Mouse (Mus musculus) left cerebral cortex, postnatal 36 days (tissue): ENCODE measurements around the gene Trim33. TPM values are rescaled to one million over a fixed set of nuclear protein-coding genes. Genes with fewer than 3 reads are reported as not detected.

ENCODE experiments used
- DNase-seq, 2 experiments: peaks; one replicate each; pipeline ENCODE4 v3.0.0; 2021 to 2022; ENCODE audit warnings: low spot score in 2 of 2, mixed read lengths in 1 of 2
- intact Hi-C: fragments of 180-260 bp; cut with DNase I; formaldehyde crosslinking; loops from one replicate; pipeline ENCODE4 v1.15.1; 2025
- total RNA-seq, 2 experiments: library from RNA; stranded (reverse); gene quantifications; 2 replicates each; pipeline ENCODE4 v1.2.3; 2021

Gene Trim33
- total RNA-seq, 2 experiments from 2014 or later: 48.2 to 59.1 TPM

DNA sequence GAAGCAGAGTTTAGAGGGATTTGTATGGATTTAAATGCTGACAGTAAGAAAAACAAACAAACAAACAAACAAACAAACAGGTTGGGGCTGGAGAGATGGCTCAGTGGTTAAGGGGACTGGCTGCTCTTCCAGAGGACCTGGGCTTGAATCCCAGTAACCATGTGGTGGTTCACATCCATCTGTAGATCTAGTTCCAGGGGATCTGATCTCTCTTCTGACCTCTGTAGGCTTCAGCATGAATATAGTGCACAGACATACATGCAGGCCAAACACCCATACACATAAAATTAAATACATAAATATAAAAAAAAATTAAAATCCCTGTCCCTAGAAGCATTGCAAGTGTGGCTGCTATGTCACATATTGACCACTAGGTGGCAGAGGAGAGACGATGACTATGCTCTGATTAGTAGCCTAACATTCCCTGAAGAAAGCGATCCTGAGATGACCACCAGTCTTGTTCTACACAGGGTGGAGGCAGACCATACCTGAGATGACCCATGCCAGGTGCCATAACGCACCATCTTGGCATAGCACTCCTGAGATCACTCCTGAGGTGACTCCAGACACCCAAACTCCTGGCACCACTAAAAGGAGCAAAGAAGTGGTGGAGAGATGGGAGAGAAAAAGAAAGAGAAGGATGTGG lies 113.6 kb downstream of the Trim33 start:
- intact Hi-C loops: loop anchor here (2.0 kb wide), 1 partner anchor 346 kb away; the partner anchor contains the start of genes Gm10964 and Olfml3

GRCm38 (mm10) chr3:103393283-103394060 lies 114.4 kb downstream of the Trim33 start:
- intact Hi-C loops: loop anchor here (2.0 kb wide), 1 partner anchor 345 kb away; the partner anchor contains the start of genes Gm10964 and Olfml3
- DNase-seq: no peak

More for the DNA sequence above, 113.6 kb downstream of the Trim33 start:
- DNase-seq: peak; percentile 14 to 27

GRCm38 (mm10) chr3:103394121-103394520 lies 115.0 kb downstream of the Trim33 start:
- intact Hi-C loops: no loop called here
- DNase-seq: no peak

DNA sequence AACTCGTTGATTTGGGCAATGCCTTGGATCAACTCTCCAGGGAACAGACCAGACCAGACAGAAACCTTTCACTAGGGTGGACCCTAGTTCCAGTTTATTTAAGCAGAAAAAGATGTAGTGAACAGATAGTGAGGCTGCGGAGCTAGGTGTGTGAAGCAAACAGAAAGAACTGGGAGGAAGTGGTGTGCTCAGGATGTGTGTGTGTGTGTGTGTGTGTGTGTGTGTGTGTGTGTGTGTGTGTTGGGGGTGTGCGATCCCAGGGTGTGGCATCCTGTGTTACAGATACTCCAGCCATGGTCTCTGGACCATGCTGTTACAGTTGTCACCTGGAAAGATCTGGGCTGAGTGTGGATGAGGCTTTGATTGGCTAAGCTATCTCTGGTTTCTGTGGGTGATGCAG lies 118.4 kb downstream of the Trim33 start:
- intact Hi-C loops: no loop called here
- no peak for DNase-seq

DNA sequence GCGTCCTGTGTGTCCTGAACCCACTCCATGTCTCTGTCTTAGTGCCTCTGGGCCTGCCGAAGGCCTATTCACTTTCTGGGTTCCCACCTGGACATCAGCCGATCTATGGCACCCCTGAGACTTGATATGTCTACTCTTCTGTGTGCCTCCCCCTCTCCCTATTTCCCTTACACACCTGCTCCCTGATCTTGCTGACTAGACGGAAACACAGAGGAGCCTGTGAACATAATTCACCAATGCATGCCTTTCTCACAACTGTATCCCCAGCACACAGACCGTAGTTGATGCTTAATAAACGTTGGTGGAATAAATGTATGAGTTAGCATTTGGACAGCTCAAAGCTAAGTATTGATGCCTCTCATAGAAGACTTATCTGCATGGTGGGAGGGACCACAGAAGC lies 121.7 kb downstream of the Trim33 start:
- intact Hi-C loops: no loop called here

GRCm38 (mm10) chr3:103401342-103402098 lies 122.4 kb downstream of the Trim33 start:
- peak; percentile 71 to 80 for DNase-seq
- intact Hi-C loops: no loop called here

More for the DNA sequence above, 121.7 kb downstream of the Trim33 start:
- no peak for DNase-seq

GRCm38 (mm10) chr3:103402212-103402611 lies 123.1 kb downstream of the Trim33 start:
- DNase-seq: no peak
- intact Hi-C loops: no loop called here

DNA sequence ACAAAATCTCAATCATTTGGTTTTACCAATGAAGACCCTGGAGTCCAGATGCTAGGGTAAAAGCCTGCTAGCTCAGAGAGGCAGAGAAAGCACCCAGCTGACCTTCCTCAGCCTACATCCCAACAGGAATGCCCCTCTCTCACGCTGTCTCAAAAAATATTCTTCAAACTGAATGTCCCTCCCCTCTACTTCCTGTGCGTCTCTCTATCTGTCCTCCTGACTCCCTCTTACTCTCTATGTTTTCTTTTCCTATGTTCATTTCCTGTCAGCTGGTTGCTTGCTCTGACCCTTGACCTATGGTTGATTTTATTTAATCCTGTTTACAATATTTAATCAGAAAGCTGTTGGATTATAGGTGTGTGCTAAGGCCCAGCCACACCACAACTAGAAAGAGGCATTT lies 126.0 kb downstream of the Trim33 start:
- intact Hi-C loops: no loop called here

DNA sequence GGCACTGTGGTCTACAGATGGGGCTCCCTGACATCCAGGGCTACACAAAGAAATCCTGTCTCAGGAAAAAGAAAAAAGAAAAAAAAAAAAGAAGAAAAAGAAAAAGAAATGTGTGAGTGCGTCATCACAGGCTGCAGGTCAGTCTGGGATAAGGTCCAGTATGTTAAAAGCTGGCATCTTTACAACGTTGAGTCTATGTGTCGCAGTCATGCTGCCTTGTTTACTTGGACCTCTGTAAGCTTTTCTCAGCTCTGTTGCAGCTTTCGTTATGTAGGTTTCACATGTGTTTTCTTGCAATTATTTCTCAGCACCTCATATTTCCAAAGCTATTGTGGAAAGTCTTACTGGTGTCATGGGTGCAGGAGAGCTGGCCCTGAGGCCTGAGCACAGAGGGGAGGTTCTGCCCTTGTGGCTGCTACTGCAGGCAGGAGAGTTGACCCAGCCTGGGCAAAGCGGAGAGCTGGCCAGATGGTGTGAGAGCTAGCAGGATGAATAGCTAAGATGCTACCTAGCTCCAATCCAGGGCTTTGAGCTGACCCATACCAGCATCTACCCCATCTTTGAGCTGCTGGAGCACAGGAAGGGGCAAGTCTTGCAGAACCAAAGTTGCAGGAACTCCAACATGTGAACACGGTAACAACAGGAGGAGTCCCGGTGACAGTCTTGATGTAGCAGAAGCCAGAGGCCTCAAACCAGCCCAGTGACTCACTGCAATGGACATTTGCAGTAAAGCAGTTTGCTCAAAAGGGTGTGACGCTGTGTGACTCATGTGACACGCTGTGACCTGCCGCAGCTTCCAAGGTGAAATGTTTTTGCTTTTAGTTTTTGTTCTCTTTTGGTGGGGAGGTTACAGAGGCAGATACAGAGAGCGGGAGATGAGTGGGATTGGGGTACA lies 127.0 kb downstream of the Trim33 start:
- no peak for DNase-seq
- intact Hi-C loops: no loop called here

More for the DNA sequence above, 126.0 kb downstream of the Trim33 start:
- DNase-seq: no peak

Other genes with a start within 250 kb of the Trim33 start
- gene Nras, start 221.0 kb upstream of the Trim33 start, total RNA-seq: 10 to 100 TPM; 68.0 to 83.4 TPM
- not detected for gene Ampd1, start 205.3 kb upstream of the Trim33 start, total RNA-seq
- gene Dennd2c, start 176.7 kb upstream of the Trim33 start, total RNA-seq: under 1 TPM; 0.39 to 0.45 TPM
- 10 to 100 TPM; 67.6 to 79.7 TPM for gene Bcas2, start 107.6 kb upstream of the Trim33 start, total RNA-seq